Mouse (Mus musculus) heart, embryonic 14.5 days (tissue): ENCODE results near the gene Rasal2. TPM values are rescaled to one million over a fixed set of nuclear protein-coding genes. Genes with fewer than 3 reads are reported as not detected.

ENCODE experiments used
- ATAC-seq: fragments of 200-750 bp; cut with Nextera tagmentation; 2 replicates; pipeline ENCODE4 v1.8.0; 2017; ENCODE audit warnings: low read depth, moderate TSS enrichment; ENCODE audit not compliant: insufficient number of reproducible peaks, insufficient read depth, low FRiP score
- H3K27ac ChIP-seq, 2 experiments: fragments of 200-500 bp in 1 of 2; fragments of 300-500 bp in 1 of 2; sonication (generic) in 1 of 2; replicated peaks in 1 of 2; 2 replicates each; pipeline ENCODE4 v1.5.1; 2012 to 2014; ENCODE audit warnings: low read depth in 2 of 2, low read length in 2 of 2, control low read depth in 1 of 2, mild to moderate bottlenecking in 1 of 2, mixed read lengths in 1 of 2; ENCODE audit not compliant: control insufficient read depth in 1 of 2, insufficient read depth in 1 of 2
- H3K27me3 ChIP-seq: fragments of 300-500 bp; sonication (generic); 2 replicates; pipeline ENCODE4 v1.6.1; 2014; ENCODE audit warnings: mild to moderate bottlenecking, low read length, control low read depth; ENCODE audit not compliant: control insufficient read depth, insufficient read depth
- H3K36me3 ChIP-seq: fragments of 300-500 bp; sonication (generic); 2 replicates; pipeline ENCODE4 v1.6.1; 2014; ENCODE audit warnings: mild to moderate bottlenecking, control low read depth, low read length, mixed read lengths; ENCODE audit not compliant: control insufficient read depth, insufficient read depth
- H3K4me1 ChIP-seq, 2 experiments: fragments of 200-500 bp in 1 of 2; fragments of 300-500 bp in 1 of 2; sonication (generic) in 1 of 2; 2 replicates each; pipeline ENCODE4 v1.6.1; 2012 to 2014; ENCODE audit warnings: low read length in 2 of 2, control low read depth in 1 of 2, mixed read lengths in 1 of 2; ENCODE audit not compliant: control insufficient read depth in 2 of 2, insufficient read depth in 2 of 2
- H3K4me2 ChIP-seq: fragments of 300-500 bp; sonication (generic); 2 replicates; pipeline ENCODE4 v1.6.1; 2014; ENCODE audit warnings: mild to moderate bottlenecking, low read length
- H3K4me3 ChIP-seq, 2 experiments: fragments of 200-500 bp in 1 of 2; fragments of 300-500 bp in 1 of 2; sonication (generic) in 1 of 2; 2 replicates each; pipeline ENCODE4 v1.5.1; 2012 to 2014; ENCODE audit warnings: low read length in 2 of 2, mild to moderate bottlenecking in 2 of 2, control low read depth in 1 of 2, low read depth in 1 of 2, moderate library complexity in 1 of 2; ENCODE audit not compliant: control insufficient read depth in 1 of 2, insufficient read depth in 1 of 2
- H3K9ac ChIP-seq: fragments of 300-500 bp; sonication (generic); 2 replicates; pipeline ENCODE4 v1.6.1; 2014; ENCODE audit warnings: mild to moderate bottlenecking, low read length
- H3K9me3 ChIP-seq: fragments of 300-500 bp; sonication (generic); 2 replicates; pipeline ENCODE4 v1.6.1; 2016; ENCODE audit warnings: low read length, control low read depth; ENCODE audit not compliant: control insufficient read depth
- WGBS: fragments of 180-500 bp; shearing (Covaris S2); extraction: QIAGEN DNeasy Blood & Tissue Kit; methylation state at CpG from one replicate; pipeline ENCODE4 v1.1.7; 2014; 5-methylcytosine and 5-hydroxymethylcytosine counted together
- polyA plus RNA-seq: library from polyadenylated mRNA; unstranded; fragments of >200 nt; fragmentation: Nextera tagmentation; extraction: Ambion mirVana; gene quantifications from 2 replicates; pipeline ENCODE4 v1.2.1, GENCODE M21; 2014

Gene Rasal2
- polyA plus RNA-seq, 1 experiment from 2014 or later, result 24.8 TPM

- H3K27me3 ChIP-seq, result no peaks in the 10 kb centered on the region
- no peak for ATAC-seq
- no peak overlapping the region for H3K4me2 ChIP-seq
- no peaks in the 10 kb centered on the region for H3K36me3 ChIP-seq
- no peak overlapping the region for H3K4me3 ChIP-seq
- H3K4me1 ChIP-seq, result peaks cover 21 to 26% of the 10 kb centered on the region in 2 experiments
- H3K27ac ChIP-seq, result no peak overlapping the region
- H3K9me3 ChIP-seq, result no peaks in the 10 kb centered on the region
- H3K9ac ChIP-seq, result no peak overlapping the region
- WGBS, result 84% methylated on average over 4 of the region's 4 CpGs
Observed at GRCm38 (mm10) chr1:157439101-157439500, 26.7 kb upstream of the Rasal2 start.

DNA sequence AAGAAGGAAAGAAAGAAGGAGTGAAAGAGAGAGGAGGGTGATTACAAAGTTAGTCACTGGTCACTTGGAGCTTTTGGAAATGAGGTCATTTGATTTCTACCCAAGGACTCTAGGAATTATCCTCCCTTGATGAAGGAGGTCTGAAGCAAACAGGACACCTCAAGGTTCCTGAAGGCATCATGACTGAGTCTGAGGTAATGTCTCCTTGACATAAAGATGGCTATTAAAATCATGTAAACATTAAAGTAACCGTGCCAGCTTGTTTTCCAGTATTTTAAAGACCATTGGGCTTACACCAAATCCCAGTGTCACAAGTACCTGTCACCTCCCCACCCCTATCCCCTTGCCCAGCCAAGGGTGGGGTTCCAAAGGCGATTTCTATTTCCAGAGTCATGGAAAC, 25.9 kb upstream of the Rasal2 start:
- no peak overlapping the region for H3K4me3 ChIP-seq
- peaks cover 16 to 17% of the 10 kb centered on the region in 2 experiments for H3K4me1 ChIP-seq
- no peak overlapping the region for H3K4me2 ChIP-seq
- ATAC-seq, result no peak
- WGBS, result 90% methylated on average over 2 of the region's 2 CpGs
- H3K27me3 ChIP-seq, result no peaks in the 10 kb centered on the region
- no peaks in the 10 kb centered on the region for H3K36me3 ChIP-seq
- H3K9ac ChIP-seq, result no peak overlapping the region
- H3K9me3 ChIP-seq, result no peaks in the 10 kb centered on the region
- H3K27ac ChIP-seq, result no peak overlapping the region

DNA sequence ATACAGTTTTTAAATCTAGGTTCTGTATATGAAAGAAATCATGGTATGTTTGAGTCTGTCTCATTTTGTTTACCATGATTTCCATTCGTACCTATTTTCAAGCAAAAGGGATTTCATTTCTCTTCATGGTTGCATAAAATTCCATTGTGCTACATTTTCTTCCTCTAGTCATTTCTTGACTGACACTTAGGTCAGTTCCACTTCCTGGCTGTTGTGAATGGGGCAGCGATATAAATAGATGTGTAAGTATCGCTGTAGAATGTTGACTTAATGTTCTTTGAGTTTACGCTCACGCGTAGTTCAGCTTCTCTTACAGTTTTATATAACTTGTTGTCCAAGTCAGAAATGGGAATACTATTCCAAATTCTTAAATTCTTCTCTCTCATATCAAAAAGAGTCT, 23.5 kb upstream of the Rasal2 start:
- H3K4me1 ChIP-seq, result peaks cover 10 to 11% of the 10 kb centered on the region in 2 experiments
- H3K27ac ChIP-seq, result no peak overlapping the region
- H3K36me3 ChIP-seq, result no peaks in the 10 kb centered on the region
- no peaks in the 10 kb centered on the region for H3K27me3 ChIP-seq
- H3K9ac ChIP-seq, result no peak overlapping the region
- no peaks in the 10 kb centered on the region for H3K9me3 ChIP-seq
- H3K4me3 ChIP-seq, result no peak overlapping the region
- WGBS, result 46% methylated on average over 6 of the region's 6 CpGs
- H3K4me2 ChIP-seq, result no peak overlapping the region
- no peak for ATAC-seq

- H3K4me1 ChIP-seq, result peaks cover 0 to 3% of the 10 kb centered on the region in 2 experiments; a peak in 2 of 4 replicates
- no peak overlapping the region for H3K4me3 ChIP-seq
- H3K36me3 ChIP-seq, result no peaks in the 10 kb centered on the region
- H3K27me3 ChIP-seq, result no peaks in the 10 kb centered on the region
- H3K9me3 ChIP-seq, result no peaks in the 10 kb centered on the region
- no peak overlapping the region for H3K9ac ChIP-seq
- no peak overlapping the region for H3K4me2 ChIP-seq
- no peak overlapping the region for H3K27ac ChIP-seq
- 86% methylated on average over 4 of the region's 4 CpGs for WGBS
- ATAC-seq, result no peak
Observed at GRCm38 (mm10) chr1:157434404-157434803, 22.0 kb upstream of the Rasal2 start.

GRCm38 (mm10) chr1:157433316-157433715, 20.9 kb upstream of the Rasal2 start:
- Histone ChIP-seq H3K4me2 (no peak overlapping the region), H3K4me3 (no peak overlapping the region), H3K9ac (no peak overlapping the region), H3K9me3 (no peaks in the 10 kb centered on the region), H3K27ac (no peak overlapping the region), H3K36me3 (no peaks in the 10 kb centered on the region), H3K27me3 (no peaks in the 10 kb centered on the region), H3K4me1 (peaks cover 0 to 3% of the 10 kb centered on the region in 2 experiments; a peak in 2 of 4 replicates)
- WGBS, result 39% methylated on average over 3 of the region's 3 CpGs
- no peak for ATAC-seq

- H3K9ac ChIP-seq, result no peak overlapping the region
- H3K4me1 ChIP-seq, result peaks cover 5 to 11% of the 10 kb centered on the region in 2 experiments
- WGBS, result 84% methylated on average over 3 of the region's 3 CpGs
- H3K4me2 ChIP-seq, result no peak overlapping the region
- ATAC-seq, result no peak
- H3K4me3 ChIP-seq, result no peak overlapping the region
- no peak overlapping the region for H3K27ac ChIP-seq
- no peaks in the 10 kb centered on the region for H3K9me3 ChIP-seq
- H3K36me3 ChIP-seq, result no peaks in the 10 kb centered on the region
- no peaks in the 10 kb centered on the region for H3K27me3 ChIP-seq
Observed at GRCm38 (mm10) chr1:157428366-157428765, 16.0 kb upstream of the Rasal2 start.

DNA sequence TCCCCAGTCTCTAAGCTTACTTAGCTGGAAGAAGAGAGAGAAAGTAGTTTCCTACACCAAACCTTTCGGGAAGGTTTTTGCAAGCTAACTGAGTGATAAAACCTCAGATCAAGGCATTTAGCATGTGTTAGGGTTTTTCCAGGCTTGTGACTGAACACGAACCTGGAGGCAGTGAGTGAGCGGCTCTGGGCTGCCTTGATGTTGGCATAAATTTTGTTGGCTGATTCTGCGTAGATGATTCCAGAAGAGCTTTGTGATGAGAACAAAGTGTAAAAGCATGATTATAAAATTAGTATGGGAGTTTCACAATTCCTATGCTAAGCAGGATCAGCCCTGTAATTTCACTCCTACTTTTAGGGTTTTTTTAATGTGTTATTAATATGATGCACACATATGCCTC, 15.2 kb upstream of the Rasal2 start:
- Histone ChIP-seq H3K9ac (no peak overlapping the region), H3K4me3 (no peak overlapping the region), H3K36me3 (no peaks in the 10 kb centered on the region), H3K4me2 (no peak overlapping the region), H3K27ac (no peak overlapping the region), H3K9me3 (no peaks in the 10 kb centered on the region), H3K27me3 (no peaks in the 10 kb centered on the region), H3K4me1 (peaks cover 4 to 11% of the 10 kb centered on the region in 2 experiments)
- ATAC-seq, result no peak
- 95% methylated on average over 4 of the region's 4 CpGs for WGBS

- 4% methylated on average over 1 of the region's 1 CpGs for WGBS
- Histone ChIP-seq H3K9me3 (no peaks in the 10 kb centered on the region), H3K4me2 (no peak overlapping the region), H3K27ac (no peak overlapping the region), H3K4me1 (peaks cover 4 to 11% of the 10 kb centered on the region in 2 experiments), H3K4me3 (no peak overlapping the region), H3K36me3 (no peaks in the 10 kb centered on the region), H3K27me3 (no peaks in the 10 kb centered on the region), H3K9ac (no peak overlapping the region)
- ATAC-seq, result no peak
Observed at GRCm38 (mm10) chr1:157426933-157427332, 14.5 kb upstream of the Rasal2 start.
